Mouse (Mus musculus) thymus, adult 18-20 months (tissue): ENCODE data around the gene Agfg2.

Experiments
- DNase-seq, 2 experiments: peaks; one replicate each; pipeline ENCODE4 v3.0.0; 2022; ENCODE audit warnings: mixed read lengths in 2 of 2

Agfg2 gene

DNA sequence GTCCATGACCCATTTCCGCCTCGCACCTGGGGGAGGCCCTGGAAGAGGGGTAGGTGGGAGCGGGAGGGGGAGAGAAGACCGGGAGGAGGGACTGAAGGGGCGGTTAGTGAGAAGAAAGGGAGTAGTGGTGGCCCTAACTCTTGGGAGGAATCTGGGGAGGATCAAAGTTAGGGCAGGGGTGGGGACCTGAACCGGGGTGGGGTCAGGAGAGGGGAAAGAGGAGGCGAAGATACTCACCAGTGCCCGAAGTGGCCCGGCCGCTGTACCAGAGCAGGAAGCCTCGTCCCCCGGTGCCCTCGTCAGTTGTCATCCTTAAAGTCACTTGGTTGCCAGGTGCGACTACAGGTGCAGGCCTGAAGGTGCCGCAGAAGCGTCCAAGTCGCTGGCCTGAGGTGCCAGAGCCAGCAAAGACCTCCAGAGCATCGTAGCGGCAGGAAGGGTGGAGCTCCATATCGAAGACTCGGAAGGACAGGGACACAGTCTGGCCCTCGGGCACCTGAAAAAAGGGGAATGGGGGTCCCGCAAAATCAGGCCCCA lies 75.8 kb downstream of the Agfg2 start:
- no peak for DNase-seq

DNA sequence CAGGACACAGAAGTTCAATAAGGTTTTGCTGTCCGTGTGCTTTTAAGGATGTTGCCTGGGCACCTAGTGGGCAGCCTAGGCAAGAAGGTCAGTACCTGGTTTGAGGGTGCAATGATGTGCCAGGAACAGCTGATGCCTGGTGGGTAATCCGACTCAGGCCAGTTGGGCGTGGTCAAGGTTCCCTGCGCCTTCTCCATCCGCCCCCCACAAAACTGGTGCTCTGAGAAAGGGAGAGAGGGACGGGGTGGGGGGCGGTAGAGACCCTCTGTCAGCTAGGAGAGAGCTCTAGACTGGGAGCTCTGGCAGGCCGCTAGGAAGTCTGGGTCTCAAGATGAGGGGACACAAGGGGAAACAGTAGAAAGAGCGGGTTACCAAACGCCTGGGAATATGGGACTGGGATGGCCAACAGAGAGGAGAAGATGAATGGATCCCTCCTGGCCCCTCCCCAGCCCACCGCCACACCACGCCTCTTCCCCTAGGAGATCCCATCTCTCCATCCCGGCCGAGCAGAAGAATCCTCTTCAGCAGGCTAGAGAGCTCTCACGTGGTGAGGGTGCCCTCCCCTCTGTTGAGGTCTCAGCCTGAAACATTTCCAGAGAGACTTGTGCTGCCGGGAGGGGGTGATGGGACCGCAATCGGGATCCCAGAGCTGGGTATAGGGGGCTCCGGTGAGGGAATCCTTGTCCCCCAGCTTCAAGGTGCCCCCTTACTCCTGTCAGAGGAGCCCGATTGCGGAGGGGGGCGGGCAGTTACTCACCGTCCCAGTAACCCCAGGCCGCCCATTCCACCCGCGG lies 76.5 kb downstream of the Agfg2 start:
- DNase-seq, result no peak

DNA sequence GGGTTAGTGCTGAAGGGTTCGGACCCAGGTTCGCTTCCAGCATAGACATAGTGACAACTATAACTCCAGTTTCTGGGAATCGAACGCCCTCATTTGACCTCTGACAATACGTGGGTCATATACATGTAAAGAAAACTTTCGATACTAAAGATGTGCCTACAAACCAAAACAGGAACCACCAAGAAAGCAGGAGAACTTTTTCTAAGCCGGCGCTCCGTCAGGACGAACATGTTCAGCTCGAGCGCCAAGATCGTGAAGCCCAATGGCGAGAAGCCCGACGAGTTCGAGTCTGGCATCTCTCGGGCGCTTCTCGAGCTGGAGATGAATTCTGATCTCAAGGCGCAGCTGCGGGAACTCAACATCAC lies 83.2 kb downstream of the Agfg2 start:
- DNase-seq, result no peak

DNA sequence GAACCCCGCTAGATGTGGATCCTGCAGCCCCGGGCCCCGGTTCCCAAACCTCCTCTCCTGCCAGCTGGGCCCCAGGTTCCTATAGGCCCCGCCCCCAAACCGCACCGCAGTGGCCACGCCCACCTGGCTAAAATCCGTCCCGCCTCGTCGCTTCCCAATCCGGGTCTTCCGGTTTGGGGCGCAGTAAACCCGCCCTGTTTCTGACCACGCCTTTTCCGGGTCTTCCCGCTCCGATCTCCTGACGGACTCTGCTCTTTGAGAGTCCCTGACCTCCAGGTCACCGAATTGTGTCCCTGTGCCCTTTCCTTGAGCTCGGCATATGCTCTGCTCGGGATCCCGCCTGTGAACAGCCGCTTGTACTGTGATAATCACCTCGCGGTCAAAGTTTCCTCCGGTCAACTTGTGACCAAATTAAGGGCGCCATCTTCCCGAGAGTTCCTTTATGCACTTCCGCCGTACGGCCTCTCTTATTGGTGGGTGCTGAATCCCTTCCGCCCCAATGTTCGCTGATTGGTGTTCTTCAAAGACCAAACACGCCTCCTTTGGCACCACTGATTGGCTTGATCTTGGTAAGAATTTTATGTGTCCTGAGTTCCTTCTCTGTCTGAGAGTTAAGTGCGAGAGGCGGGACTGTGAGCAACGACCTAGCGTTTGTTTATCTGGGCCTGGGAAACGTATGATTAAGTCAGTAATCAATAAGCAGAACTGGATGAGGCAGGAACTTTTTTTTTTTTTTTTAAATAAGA lies 83.7 kb downstream of the Agfg2 start, which contains the start of gene Mospd3:
Gene Mospd3 (minus strand): TSS at position 440 of the 746 bp plus-strand sequence.
- peak; percentile 93 to 96 for DNase-seq
